Mouse (Mus musculus) thymus, adult 2 months (tissue): ENCODE measurements around the gene Fbf1. TPM values are rescaled to one million over a fixed set of nuclear protein-coding genes. Genes with fewer than 3 reads are reported as not detected.

Experiments
- DNase-seq: peaks from one replicate; pipeline ENCODE4 v3.0.0; 2021
- H3K27ac ChIP-seq: fragments of 200-500 bp; 2 replicates; pipeline ENCODE4 v1.5.1; 2012; ENCODE audit warnings: low read length, control low read depth; ENCODE audit not compliant: control insufficient read depth, insufficient read depth
- H3K27me3 ChIP-seq: fragments of 200-500 bp; 2 replicates; pipeline ENCODE4 v1.6.1; 2012; ENCODE audit warnings: mild to moderate bottlenecking, low read length, moderate library complexity, mixed read lengths; ENCODE audit not compliant: control insufficient read depth, insufficient read depth
- H3K36me3 ChIP-seq: fragments of 200-500 bp; 2 replicates; pipeline ENCODE4 v1.6.1; 2012; ENCODE audit warnings: mild to moderate bottlenecking, low read length, moderate library complexity; ENCODE audit not compliant: control insufficient read depth, insufficient read depth
- H3K4me1 ChIP-seq: fragments of 200-500 bp; replicated peaks from 2 replicates; pipeline ENCODE4 v1.6.1; 2012; ENCODE audit warnings: low read length; ENCODE audit not compliant: control insufficient read depth, insufficient read depth
- H3K4me3 ChIP-seq: fragments of 200-500 bp; 2 replicates; pipeline ENCODE4 v1.5.1; 2012; ENCODE audit warnings: mild to moderate bottlenecking, low read length, control low read depth, moderate library complexity; ENCODE audit not compliant: control insufficient read depth, insufficient read depth
- CTCF ChIP-seq: fragments of 200-500 bp; IDR thresholded peaks from 2 replicates; pipeline ENCODE4 v1.5.1; 2012; ENCODE audit warnings: mild to moderate bottlenecking, control low read depth, low read length, moderate library complexity, borderline replicate concordance; ENCODE audit not compliant: control insufficient read depth, poor library complexity, insufficient read depth; ENCODE audit errors: extremely low read depth
- POLR2A ChIP-seq: fragments of 200-500 bp; IDR thresholded peaks from 2 replicates; pipeline ENCODE4 v1.6.1; 2012; ENCODE audit warnings: mild to moderate bottlenecking, low read length, control low read depth, moderate library complexity; ENCODE audit not compliant: control insufficient read depth, poor library complexity, insufficient read depth; ENCODE audit errors: extremely low read depth
- WGBS: fragments of 180-500 bp; shearing (Covaris S2); methylation state at CpG from one replicate; pipeline ENCODE4 v1.1.7; 2018; 5-methylcytosine and 5-hydroxymethylcytosine counted together
- polyA plus RNA-seq: library from polyadenylated mRNA; depleted of rRNA; stranded (reverse); fragments of >200 nt; gene quantifications from 2 replicates; pipeline ENCODE4 v1.2.3, GENCODE M21; 2012

Gene Fbf1
- polyA plus RNA-seq, 1 experiment: 30.3 TPM

- Histone ChIP-seq H3K4me3 (no peak overlapping the region), H3K4me1 (peaks cover 11% of the 10 kb centered on the region), H3K27ac (no peak overlapping the region), H3K27me3 (no peaks in the 10 kb centered on the region), H3K36me3 (no peaks in the 10 kb centered on the region)
- no peak for TF ChIP-seq POLR2A
- TF ChIP-seq CTCF: no peak
- no peak for DNase-seq
- whole genome bisulfite sequencing: 94% methylated on average over 6 of the region's 6 CpGs
Observed at GRCm38 (mm10) chr11:116197584-116197906, 29.6 kb upstream of the Fbf1 start.

GRCm38 (mm10) chr11:116196866-116197583 lies 29.1 kb upstream of the Fbf1 start:
- TF ChIP-seq POLR2A (no peak), CTCF (no peak)
- 98% methylated on average over 18 of the region's 18 CpGs for WGBS
- Histone ChIP-seq H3K27me3 (no peaks in the 10 kb centered on the region), H3K36me3 (no peaks in the 10 kb centered on the region), H3K4me1 (peaks cover 11% of the 10 kb centered on the region), H3K27ac (no peak overlapping the region), H3K4me3 (no peak overlapping the region)
- DNase-seq: no peak

GRCm38 (mm10) chr11:116196336-116196735 lies 28.4 kb upstream of the Fbf1 start:
- peaks cover 11% of the 10 kb centered on the region for H3K4me1 ChIP-seq
- WGBS: 86% methylated on average over 3 of the region's 3 CpGs
- TF ChIP-seq POLR2A: no peak
- no peak for TF ChIP-seq CTCF
- DNase-seq: no peak
- H3K4me3 ChIP-seq: no peak overlapping the region
- no peaks in the 10 kb centered on the region for H3K36me3 ChIP-seq
- no peaks in the 10 kb centered on the region for H3K27me3 ChIP-seq
- no peak overlapping the region for H3K27ac ChIP-seq

- WGBS: 20% methylated on average over 5 of the region's 5 CpGs
- H3K27ac ChIP-seq: no peak overlapping the region
- TF ChIP-seq POLR2A (no peak), CTCF (no peak)
- H3K4me3 ChIP-seq: no peak overlapping the region
- DNase-seq: no peak
- no peaks in the 10 kb centered on the region for H3K27me3 ChIP-seq
- 0 out of 2 replicates have a peak, but pooled peaks cover under 1% of the 10 kb centered on the region for H3K36me3 ChIP-seq
- H3K4me1 ChIP-seq: peaks cover 11% of the 10 kb centered on the region
Observed at GRCm38 (mm10) chr11:116195252-116195651, 27.3 kb upstream of the Fbf1 start.

GRCm38 (mm10) chr11:116194619-116195018 lies 26.7 kb upstream of the Fbf1 start:
- no peak for DNase-seq
- no peak overlapping the region for H3K4me3 ChIP-seq
- no peak for TF ChIP-seq CTCF
- no peak for TF ChIP-seq POLR2A
- no peak overlapping the region for H3K27ac ChIP-seq
- H3K27me3 ChIP-seq: no peaks in the 10 kb centered on the region
- peaks cover 9% of the 10 kb centered on the region for H3K4me1 ChIP-seq
- 10% methylated on average over 8 of the region's 8 CpGs for WGBS
- peaks cover 4% of the 10 kb centered on the region; the same call in 1 of the 2 replicates for H3K36me3 ChIP-seq

- Histone ChIP-seq H3K36me3 (peaks cover 24% of the 10 kb centered on the region), H3K27ac (no peak overlapping the region), H3K4me1 (no peaks in the 10 kb centered on the region), H3K27me3 (no peaks in the 10 kb centered on the region), H3K4me3 (no peak overlapping the region)
- DNase-seq: no peak
- TF ChIP-seq POLR2A: no peak
- TF ChIP-seq CTCF: no peak
- 94% methylated on average over 11 of the region's 11 CpGs for WGBS
Observed at GRCm38 (mm10) chr11:116187226-116187930, 19.4 kb upstream of the Fbf1 start.

GRCm38 (mm10) chr11:116186360-116186759 lies 18.4 kb upstream of the Fbf1 start:
- peaks cover 24% of the 10 kb centered on the region for H3K36me3 ChIP-seq
- no peak overlapping the region for H3K4me3 ChIP-seq
- H3K27ac ChIP-seq: no peak overlapping the region
- DNase-seq: no peak
- no peaks in the 10 kb centered on the region for H3K27me3 ChIP-seq
- no peaks in the 10 kb centered on the region for H3K4me1 ChIP-seq
- TF ChIP-seq CTCF (no peak), POLR2A (no peak)
- 96% methylated on average over 11 of the region's 11 CpGs for WGBS
